Mouse (Mus musculus) embryonic facial prominence, embryonic 15.5 days (tissue): ENCODE measurements around the gene Phlda3. TPM values are rescaled to one million over a fixed set of nuclear protein-coding genes. Genes with fewer than 3 reads are reported as not detected.

Source experiments
- ATAC-seq: fragments of 200-750 bp; cut with Nextera tagmentation; 2 replicates; pipeline ENCODE4 v1.8.0; 2017; ENCODE audit warnings: low read depth, moderate TSS enrichment; ENCODE audit not compliant: insufficient number of reproducible peaks, low FRiP score, low TSS enrichment
- H3K27ac ChIP-seq: fragments of 300-500 bp; sonication (generic); replicated peaks from 2 replicates; pipeline ENCODE4 v1.5.1; 2015; ENCODE audit warnings: mild to moderate bottlenecking, inconsistent platforms
- H3K27me3 ChIP-seq: fragments of 300-500 bp; sonication (generic); 2 replicates; pipeline ENCODE4 v1.6.1; 2015; ENCODE audit warnings: inconsistent platforms
- H3K36me3 ChIP-seq: fragments of 300-500 bp; sonication (generic); 2 replicates; pipeline ENCODE4 v1.6.1; 2015; ENCODE audit warnings: mild to moderate bottlenecking, inconsistent platforms
- H3K4me1 ChIP-seq: fragments of 300-500 bp; sonication (generic); 2 replicates; pipeline ENCODE4 v1.6.1; 2015; ENCODE audit warnings: inconsistent platforms
- H3K4me2 ChIP-seq: fragments of 300-500 bp; sonication (generic); replicated peaks from 2 replicates; pipeline ENCODE4 v1.6.1; 2015; ENCODE audit warnings: mild to moderate bottlenecking, inconsistent platforms
- H3K4me3 ChIP-seq: fragments of 300-500 bp; sonication (generic); replicated peaks from 2 replicates; pipeline ENCODE4 v1.5.1; 2015; ENCODE audit warnings: mild to moderate bottlenecking, inconsistent platforms
- H3K9ac ChIP-seq: fragments of 300-500 bp; sonication (generic); 2 replicates; pipeline ENCODE4 v1.6.1; 2015; ENCODE audit warnings: inconsistent platforms
- H3K9me3 ChIP-seq: fragments of 300-500 bp; sonication (generic); replicated peaks from 2 replicates; pipeline ENCODE4 v1.6.1; 2016; ENCODE audit warnings: inconsistent platforms
- WGBS: fragments of 180-500 bp; shearing (Covaris S2); methylation state at CpG from one replicate; pipeline ENCODE4 v1.1.7; 2015; 5-methylcytosine and 5-hydroxymethylcytosine counted together
- polyA plus RNA-seq: library from polyadenylated mRNA; unstranded; fragments of >200 nt; fragmentation: Nextera tagmentation; extraction: Ambion mirVana; gene quantifications from 2 replicates; pipeline ENCODE4 v1.2.1, GENCODE M21; 2015

The Phlda3 gene
- polyA plus RNA-seq, 1 experiment from 2014 or later = 113 TPM

- WGBS = 100% methylated on average over 1 of the region's 1 CpGs
- no peak for ATAC-seq
These were observed 11.1 kb downstream of the Phlda3 start for GRCm38 (mm10) chr1:135777046-135777445.

GRCm38 (mm10) chr1:135778780-135779535 lies 13.0 kb downstream of the Phlda3 start, which contains the start of gene Tnni1:
Gene Tnni1, plus strand, starts transcription at chr1:135779434.
- H3K4me1 ChIP-seq = peaks cover 38% of the 10 kb centered on the region
- peak within 1 kb of the TSS; percentile 25 for H3K4me2 ChIP-seq
- H3K36me3 ChIP-seq = no peaks in the 10 kb centered on the region
- WGBS = 10% methylated on average over 22 of the region's 22 CpGs
- no peaks in the 10 kb centered on the region for H3K27me3 ChIP-seq
- no peak within 1 kb of the TSS; the same call in 1 of the 2 replicates for H3K4me3 ChIP-seq
- no peak within 1 kb of the TSS for H3K9ac ChIP-seq
- H3K9me3 ChIP-seq = no peaks in the 10 kb centered on the region
- peak; percentile 78 for ATAC-seq
- H3K27ac ChIP-seq = peak within 1 kb of the TSS; percentile 73

More at GRCm38 (mm10) chr1:135777046-135777445, 11.1 kb downstream of the Phlda3 start:
- Histone ChIP-seq H3K4me1 (peaks cover 42% of the 10 kb centered on the region), H3K9me3 (no peaks in the 10 kb centered on the region), H3K9ac (no peak overlapping the region), H3K4me2 (no peak overlapping the region), H3K4me3 (no peak overlapping the region), H3K27me3 (no peaks in the 10 kb centered on the region), H3K36me3 (no peaks in the 10 kb centered on the region), H3K27ac (no peak overlapping the region)

GRCm38 (mm10) chr1:135780649-135781048 lies 14.7 kb downstream of the Phlda3 start:
- Histone ChIP-seq H3K4me1 (peaks cover 38% of the 10 kb centered on the region), H3K27me3 (no peaks in the 10 kb centered on the region), H3K9ac (no peak overlapping the region), H3K27ac (no peak overlapping the region), H3K4me2 (no peak overlapping the region), H3K9me3 (no peaks in the 10 kb centered on the region), H3K4me3 (no peak overlapping the region), H3K36me3 (no peaks in the 10 kb centered on the region)
- WGBS = 42% methylated on average over 4 of the region's 4 CpGs
- no peak for ATAC-seq

DNA sequence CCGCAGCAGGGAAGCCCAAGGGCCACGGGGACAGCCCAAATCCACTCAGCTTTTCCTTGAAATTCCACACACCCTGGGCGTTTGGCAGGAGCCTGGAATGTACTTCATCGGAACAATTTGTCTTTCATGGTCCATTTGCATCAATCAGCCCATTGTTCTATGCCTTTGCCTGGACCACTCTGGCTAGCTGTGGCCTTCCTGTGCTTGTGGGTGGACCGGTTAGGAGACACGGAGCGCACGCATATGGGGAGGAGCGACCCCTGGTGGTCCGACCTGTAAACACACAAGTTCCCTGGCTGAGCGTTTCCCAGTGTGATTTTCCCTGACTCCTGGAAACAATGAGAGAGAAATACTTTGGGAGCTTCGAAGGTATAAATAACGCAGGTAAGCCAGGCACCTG lies 15.3 kb downstream of the Phlda3 start:
- Histone ChIP-seq H3K36me3 (no peaks in the 10 kb centered on the region), H3K27me3 (no peaks in the 10 kb centered on the region), H3K9me3 (no peaks in the 10 kb centered on the region), H3K27ac (no peak overlapping the region), H3K4me1 (peaks cover 37% of the 10 kb centered on the region), H3K9ac (no peak overlapping the region), H3K4me2 (no peak overlapping the region), H3K4me3 (no peak overlapping the region)
- no peak for ATAC-seq
- 7% methylated on average over 13 of the region's 13 CpGs for WGBS

DNA sequence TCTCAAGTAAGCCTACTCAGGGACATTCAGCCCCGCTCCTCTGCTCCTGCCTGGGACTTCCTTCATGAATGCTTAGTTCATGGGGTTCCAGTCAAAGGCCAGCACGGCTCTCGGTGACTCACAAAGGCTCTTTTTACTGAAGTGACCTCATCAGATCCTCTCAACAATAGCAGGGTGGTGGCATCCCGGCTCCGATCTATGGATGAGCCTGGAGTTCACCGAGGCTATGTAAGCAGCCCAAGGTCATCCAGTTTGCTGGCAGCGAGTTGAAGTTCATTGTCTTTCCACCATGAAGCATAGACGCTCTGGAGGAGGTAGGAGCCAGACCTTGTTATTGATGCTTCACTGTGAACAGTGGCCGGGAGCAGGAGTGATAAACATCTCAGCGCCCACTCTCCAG lies 16.9 kb downstream of the Phlda3 start:
- Histone ChIP-seq H3K27me3 (no peaks in the 10 kb centered on the region), H3K4me1 (peaks cover 34% of the 10 kb centered on the region), H3K4me3 (no peak overlapping the region), H3K4me2 (no peak overlapping the region), H3K9ac (no peak overlapping the region), H3K9me3 (no peaks in the 10 kb centered on the region), H3K27ac (no peak overlapping the region), H3K36me3 (no peaks in the 10 kb centered on the region)
- no peak for ATAC-seq
- 55% methylated on average over 10 of the region's 10 CpGs for WGBS

- H3K9ac ChIP-seq = no peak overlapping the region
- no peaks in the 10 kb centered on the region for H3K36me3 ChIP-seq
- H3K27ac ChIP-seq = no peak overlapping the region
- H3K9me3 ChIP-seq = no peaks in the 10 kb centered on the region
- 45% methylated on average over 3 of the region's 3 CpGs for WGBS
- peaks cover 7% of the 10 kb centered on the region; the same call in 1 of the 2 replicates for H3K4me1 ChIP-seq
- no peak overlapping the region for H3K4me3 ChIP-seq
- ATAC-seq = no peak
- H3K4me2 ChIP-seq = no peak overlapping the region
- no peaks in the 10 kb centered on the region for H3K27me3 ChIP-seq
These were observed 21.9 kb downstream of the Phlda3 start for GRCm38 (mm10) chr1:135787799-135788198.

GRCm38 (mm10) chr1:135788708-135789107 lies 22.8 kb downstream of the Phlda3 start:
- ATAC-seq = no peak
- Histone ChIP-seq H3K27me3 (no peaks in the 10 kb centered on the region), H3K27ac (no peak overlapping the region), H3K4me2 (no peak overlapping the region), H3K4me1 (peaks cover 14% of the 10 kb centered on the region), H3K9ac (no peak overlapping the region), H3K9me3 (no peaks in the 10 kb centered on the region), H3K36me3 (no peaks in the 10 kb centered on the region), H3K4me3 (no peak overlapping the region)
- 35% methylated on average over 10 of the region's 10 CpGs for WGBS

GRCm38 (mm10) chr1:135789815-135790214 lies 23.9 kb downstream of the Phlda3 start:
- H3K4me2 ChIP-seq = no peak overlapping the region
- H3K9me3 ChIP-seq = no peaks in the 10 kb centered on the region
- WGBS = 14% methylated on average over 5 of the region's 5 CpGs
- H3K4me3 ChIP-seq = no peak overlapping the region
- H3K4me1 ChIP-seq = peaks cover 24% of the 10 kb centered on the region
- no peak for ATAC-seq
- no peak overlapping the region for H3K27ac ChIP-seq
- H3K27me3 ChIP-seq = no peaks in the 10 kb centered on the region
- H3K36me3 ChIP-seq = no peaks in the 10 kb centered on the region
- no peak overlapping the region for H3K9ac ChIP-seq

DNA sequence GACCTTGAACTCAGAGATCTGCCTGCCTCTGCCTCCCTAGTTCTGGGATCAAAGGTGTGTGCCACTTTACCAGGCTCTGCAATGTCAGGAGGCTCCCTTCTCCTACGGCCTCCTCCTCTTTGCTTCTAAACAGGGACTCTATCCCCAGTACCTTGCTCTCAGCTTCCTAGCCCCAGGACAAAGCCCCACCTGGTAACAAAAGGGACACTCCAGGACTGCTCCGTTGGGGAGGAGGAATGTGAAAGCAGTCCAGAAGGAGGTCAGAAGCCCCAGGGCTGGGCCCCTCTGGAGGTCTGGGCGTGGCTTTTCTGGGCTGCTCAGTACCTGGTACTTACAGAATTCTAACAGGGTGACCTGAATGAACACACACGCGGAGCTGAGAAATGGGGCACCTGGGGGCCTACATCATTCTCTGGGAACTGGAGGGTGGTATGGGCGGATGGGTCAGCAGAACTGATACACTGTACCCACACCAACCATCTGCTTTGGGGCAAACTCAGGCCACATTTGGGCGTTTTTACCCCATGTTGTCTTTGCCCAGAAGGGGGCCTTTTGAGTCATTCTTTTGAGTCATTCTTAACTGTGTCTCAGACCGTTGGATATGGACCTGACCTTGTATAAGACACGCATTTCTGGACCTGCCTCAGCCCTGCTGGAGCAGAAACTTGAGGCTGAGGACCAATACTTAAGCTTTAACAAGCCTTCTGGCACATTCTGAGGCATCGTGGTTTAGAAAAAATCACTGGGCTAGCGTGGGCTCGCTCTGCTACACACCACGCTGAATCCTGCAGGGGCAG lies 26.4 kb downstream of the Phlda3 start:
- no peak for ATAC-seq
- WGBS = 52% methylated on average over 13 of the region's 13 CpGs
- H3K4me1 ChIP-seq = peaks cover 26% of the 10 kb centered on the region
- no peaks in the 10 kb centered on the region for H3K27me3 ChIP-seq
- no peak overlapping the region for H3K4me2 ChIP-seq
- no peaks in the 10 kb centered on the region for H3K36me3 ChIP-seq
- no peak overlapping the region for H3K4me3 ChIP-seq
- H3K9ac ChIP-seq = no peak overlapping the region
- H3K9me3 ChIP-seq = no peaks in the 10 kb centered on the region
- H3K27ac ChIP-seq = peak overlapping the region; percentile 85

DNA sequence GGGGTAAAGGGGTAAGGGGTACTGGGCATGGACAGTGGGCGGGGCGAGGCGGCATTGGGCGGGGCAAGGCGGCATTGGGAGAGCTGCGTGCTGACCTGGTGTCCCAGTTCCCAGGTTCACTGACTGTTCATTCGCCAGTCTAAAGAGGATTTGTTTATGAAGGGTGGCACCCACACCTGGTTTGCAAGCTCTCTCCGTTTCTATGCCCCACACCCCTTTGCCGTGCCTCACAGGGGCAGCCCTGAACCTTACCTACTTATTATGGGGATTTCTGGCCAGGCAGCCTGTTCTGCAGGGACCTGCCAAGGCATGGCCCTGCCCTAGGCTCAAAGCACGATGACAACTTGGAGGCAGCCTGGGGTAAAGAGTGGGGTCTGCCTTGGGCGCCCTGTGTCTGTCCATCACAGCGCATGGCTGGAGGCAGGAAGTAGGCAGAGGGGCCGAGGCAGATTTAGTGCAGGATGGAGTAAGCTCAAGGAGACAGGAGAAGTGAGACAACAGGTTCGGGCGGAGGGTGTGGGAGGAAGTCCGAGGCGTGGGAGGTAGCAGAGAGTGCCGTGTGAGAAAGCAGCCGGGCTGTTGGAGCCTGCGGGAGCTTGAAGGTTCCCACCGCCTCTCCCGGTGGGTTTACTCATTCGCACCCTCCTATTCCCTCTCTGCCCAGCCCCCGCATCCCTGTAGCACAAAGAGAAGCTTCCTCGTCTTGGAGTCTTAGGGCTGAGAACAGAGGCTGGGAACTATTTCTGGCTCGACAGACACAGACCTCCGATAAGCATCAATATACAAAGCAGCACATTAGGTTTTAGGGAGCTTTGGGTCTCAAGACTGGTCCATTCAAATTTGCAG lies 27.7 kb downstream of the Phlda3 start:
- Histone ChIP-seq H3K4me2 (peak overlapping the region; percentile 48), H3K27me3 (no peaks in the 10 kb centered on the region), H3K4me1 (peaks cover 26% of the 10 kb centered on the region), H3K4me3 (peak overlapping the region; percentile 22), H3K36me3 (no peaks in the 10 kb centered on the region), H3K9ac (peak overlapping the region; percentile 1; the same call in 1 of the 2 replicates), H3K9me3 (no peaks in the 10 kb centered on the region), H3K27ac (peak overlapping the region; percentile 85)
- ATAC-seq = peak; percentile 5; the same call in 1 of the 2 replicates
- WGBS = 12% methylated on average over 27 of the region's 27 CpGs
